Mouse (Mus musculus): ENCODE measurements at regions not wholly inside any gene's neighbourhood (a gene's known extent, or its start where the extent isn't known, plus 50 kb on each side); places are given as distances from the start of the nearest gene placed in this dataset.
A peak's percentile ranks its signal among the peaks of the same experiment; 100 is the strongest.

- DNase-seq (ENCODE audit: low spot score): no peak
These were observed 120.5 kb upstream of the Jarid2 start for GRCm38 (mm10) chr13:44608681-44609335.

- DNase-seq (ENCODE audit: low spot score): no peak
These were observed 119.7 kb upstream of the Jarid2 start for GRCm38 (mm10) chr13:44609606-44610005.

- DNase-seq (ENCODE audit: low spot score): no peak
These were observed 113.6 kb upstream of the Jarid2 start for GRCm38 (mm10) chr13:44615696-44616095.

- no peak for DNase-seq (ENCODE audit: low spot score)
These were observed 110.9 kb upstream of the Jarid2 start for GRCm38 (mm10) chr13:44618368-44618767.

- DNase-seq (ENCODE audit: low spot score): peak; percentile 32
These were observed 106.5 kb upstream of the Jarid2 start for GRCm38 (mm10) chr13:44622661-44623355.

GRCm38 (mm10) chr13:44624716-44625115 lies 104.6 kb upstream of the Jarid2 start:
- no peak for DNase-seq (ENCODE audit: low spot score)

- no peak for DNase-seq (ENCODE audit: low spot score)
These were observed 103.5 kb upstream of the Jarid2 start for GRCm38 (mm10) chr13:44625792-44626191.

- no peak for DNase-seq (ENCODE audit: low spot score)
These were observed 102.5 kb upstream of the Jarid2 start for GRCm38 (mm10) chr13:44626806-44627205.

- no peak for DNase-seq (ENCODE audit: low spot score)
These were observed 99.2 kb upstream of the Jarid2 start for GRCm38 (mm10) chr13:44630061-44630460.

GRCm38 (mm10) chr13:44634616-44635015 lies 94.7 kb upstream of the Jarid2 start:
- no peak for DNase-seq (ENCODE audit: low spot score)

GRCm38 (mm10) chr13:44635221-44636007 lies 93.9 kb upstream of the Jarid2 start:
- DNase-seq (ENCODE audit: low spot score): no peak

GRCm38 (mm10) chr13:44636008-44636335 lies 93.3 kb upstream of the Jarid2 start:
- DNase-seq (ENCODE audit: low spot score): no peak

- DNase-seq (ENCODE audit: low spot score): no peak
These were observed 86.9 kb upstream of the Jarid2 start for GRCm38 (mm10) chr13:44642361-44642760.

GRCm38 (mm10) chr13:44650052-44650451 lies 79.2 kb upstream of the Jarid2 start:
- DNase-seq (ENCODE audit: low spot score): no peak

- DNase-seq (ENCODE audit: low spot score): no peak
These were observed 77.7 kb upstream of the Jarid2 start for GRCm38 (mm10) chr13:44651259-44652238.

- DNase-seq (ENCODE audit: low spot score): no peak
These were observed 71.3 kb upstream of the Jarid2 start for GRCm38 (mm10) chr13:44657905-44658414.

- DNase-seq (ENCODE audit: low spot score): no peak
These were observed 69.4 kb upstream of the Jarid2 start for GRCm38 (mm10) chr13:44659861-44660260.

- no peak for DNase-seq (ENCODE audit: low spot score)
These were observed 66.2 kb upstream of the Jarid2 start for GRCm38 (mm10) chr13:44663062-44663461.

- no peak for DNase-seq (ENCODE audit: low spot score)
These were observed 65.5 kb upstream of the Jarid2 start for GRCm38 (mm10) chr13:44663730-44664129.

GRCm38 (mm10) chr13:44669761-44670160 lies 59.5 kb upstream of the Jarid2 start:
- DNase-seq (ENCODE audit: low spot score): no peak

- peak; percentile 21 for DNase-seq (ENCODE audit: low spot score)
These were observed 55.8 kb upstream of the Jarid2 start for GRCm38 (mm10) chr13:44673337-44673966.

All from urinary bladder, postnatal 25 days (tissue).